Mouse (Mus musculus): ENCODE data around the gene Egfl8. TPM values are rescaled to one million over a fixed set of nuclear protein-coding genes. Genes with fewer than 3 reads are reported as not detected.

Egfl8 gene
- polyA plus RNA-seq, 1 experiment = 0.16 TPM

DNA sequence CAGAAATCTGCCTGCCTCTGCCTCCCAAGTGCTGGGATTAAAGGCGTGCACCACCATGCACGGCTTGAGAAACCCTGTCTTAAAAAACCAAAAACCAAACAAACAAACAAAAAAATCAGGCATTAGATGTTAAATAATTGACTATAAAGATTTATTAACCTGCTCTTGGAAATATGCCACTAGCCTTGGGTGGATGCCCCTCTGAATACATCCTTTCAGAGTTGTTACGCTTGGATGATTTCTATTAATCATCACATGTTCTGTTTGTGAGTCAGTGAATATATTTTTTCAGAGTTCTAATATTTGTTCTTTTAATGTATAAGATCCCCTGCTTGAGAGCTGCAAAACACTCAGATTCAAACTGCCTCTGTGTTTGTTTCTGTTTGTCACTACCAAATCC lies 9.2 kb upstream of the Egfl8 start:
- no peaks in the 10 kb centered on the region for H3K79me2 ChIP-seq (ENCODE audit: control insufficient read depth, insufficient read depth)
- H3K4me3 ChIP-seq = no peak overlapping the region
- H3K27me3 ChIP-seq (ENCODE audit: control insufficient read depth, insufficient read depth, insufficient read length) = peaks cover 2% of the 10 kb centered on the region
- no peak overlapping the region for H3K4me2 ChIP-seq (ENCODE audit: low read depth)
- no peak for TF ChIP-seq TCF3 (IDR thresholded peaks at IDR 0.05; ENCODE audit: insufficient read length, low read depth)
- TF ChIP-seq POLR2A (IDR thresholded peaks at IDR 0.05; ENCODE audit: insufficient read length, low read depth) = no peak
- no peak overlapping the region for H3ac ChIP-seq (ENCODE audit: control insufficient read depth, insufficient read length)
- H3K36me3 ChIP-seq (ENCODE audit: control insufficient read depth, insufficient read depth) = no peaks in the 10 kb centered on the region

DNA sequence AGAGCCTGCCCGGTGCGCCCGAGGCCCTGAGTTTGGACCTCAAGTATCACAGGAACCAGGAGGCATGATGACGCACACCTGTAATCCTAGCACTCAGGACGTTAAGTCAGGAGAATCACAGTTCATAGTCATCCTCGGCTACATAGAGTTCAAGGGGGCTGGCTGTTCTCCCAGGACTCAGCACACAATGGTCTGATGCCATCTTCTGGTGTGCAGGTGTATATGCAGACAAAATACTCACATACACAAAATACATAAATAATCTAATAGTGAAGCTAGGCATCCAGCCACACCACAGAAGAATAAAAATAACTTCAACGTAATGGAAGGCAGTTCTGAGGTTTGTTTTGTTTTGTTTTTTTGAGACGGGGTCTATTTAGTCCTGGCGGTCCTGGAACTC lies 7.4 kb upstream of the Egfl8 start:
- no peak overlapping the region for H3K4me3 ChIP-seq
- no peak overlapping the region for H3ac ChIP-seq (ENCODE audit: control insufficient read depth, insufficient read length)
- H3K4me2 ChIP-seq (ENCODE audit: low read depth) = no peak overlapping the region
- no peaks in the 10 kb centered on the region for H3K27me3 ChIP-seq (ENCODE audit: control insufficient read depth, insufficient read depth, insufficient read length)
- TF ChIP-seq TCF3 (IDR thresholded peaks at IDR 0.05; ENCODE audit: insufficient read length, low read depth) (no peak), MYOG (IDR thresholded peaks at IDR 0.05; ENCODE audit: control insufficient read depth in 1 of 3, insufficient read depth in 1 of 3, insufficient read length in 2 of 3, low read depth in 2 of 3) (no peak), MYOD1 (IDR thresholded peaks at IDR 0.05; ENCODE audit: control insufficient read depth in 1 of 3, insufficient read length in 2 of 3, low read depth in 2 of 3) (no peak), POLR2AphosphoS2 (IDR thresholded peaks at IDR 0.05; ENCODE audit: insufficient read length, low read depth) (no peak)
- H3K79me2 ChIP-seq (ENCODE audit: control insufficient read depth, insufficient read depth) = no peaks in the 10 kb centered on the region
- no peaks in the 10 kb centered on the region for H3K36me3 ChIP-seq (ENCODE audit: control insufficient read depth, insufficient read depth)

DNA sequence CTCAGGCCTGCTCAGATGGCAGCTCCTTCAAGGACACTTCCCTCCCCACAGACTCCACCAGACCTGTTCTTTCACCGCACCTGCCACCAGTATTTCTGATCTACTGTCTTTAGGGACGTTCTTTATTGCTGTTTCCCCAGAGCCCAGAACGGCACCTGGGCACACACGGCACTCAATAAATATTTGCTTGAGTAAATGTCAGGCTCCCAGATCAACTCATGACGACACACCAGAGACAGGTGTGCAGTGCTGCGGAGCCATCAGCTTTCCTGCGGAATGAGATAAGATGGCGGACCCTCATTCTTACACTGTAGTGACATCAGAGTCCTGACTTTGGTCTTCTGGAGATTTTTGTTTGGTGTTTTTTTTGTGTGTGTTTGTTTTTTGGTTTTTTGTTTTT lies 5.2 kb upstream of the Egfl8 start:
- H3K27me3 ChIP-seq (ENCODE audit: control insufficient read depth, insufficient read depth, insufficient read length) = no peaks in the 10 kb centered on the region
- no peak overlapping the region for H3K4me2 ChIP-seq (ENCODE audit: low read depth)
- H3K4me3 ChIP-seq = no peak overlapping the region
- TF ChIP-seq TCF3 (IDR thresholded peaks at IDR 0.05; ENCODE audit: insufficient read length, low read depth) = no peak
- no peak for TF ChIP-seq CEBPB (IDR thresholded peaks at IDR 0.05; ENCODE audit: insufficient read depth, poor library complexity, severe bottlenecking)
- H3K36me3 ChIP-seq (ENCODE audit: control insufficient read depth, insufficient read depth) = no peaks in the 10 kb centered on the region
- no peaks in the 10 kb centered on the region for H3K79me2 ChIP-seq (ENCODE audit: control insufficient read depth, insufficient read depth)
- no peak overlapping the region for H3ac ChIP-seq (ENCODE audit: control insufficient read depth, insufficient read length)

DNA sequence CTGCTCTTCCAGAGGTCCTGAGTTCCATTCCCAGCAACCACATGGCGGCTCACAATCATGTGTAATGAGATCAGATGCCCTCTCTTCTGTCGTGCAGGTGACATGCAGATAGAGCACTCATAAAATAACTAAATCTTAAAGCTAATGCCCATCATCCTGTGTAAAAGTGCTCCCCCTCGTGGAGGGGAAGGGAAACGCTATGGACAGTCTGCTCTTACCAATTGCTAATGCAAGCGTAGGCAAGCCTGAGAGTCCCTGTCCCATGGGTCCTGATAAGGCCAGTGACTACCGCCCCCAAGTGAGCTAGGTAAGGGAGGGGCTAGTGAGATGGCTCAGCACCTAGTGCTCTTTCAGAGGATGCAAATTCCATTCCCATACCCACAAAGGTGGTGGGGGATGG lies 3.2 kb upstream of the Egfl8 start:
- H3K36me3 ChIP-seq (ENCODE audit: control insufficient read depth, insufficient read depth) = no peaks in the 10 kb centered on the region

DNA sequence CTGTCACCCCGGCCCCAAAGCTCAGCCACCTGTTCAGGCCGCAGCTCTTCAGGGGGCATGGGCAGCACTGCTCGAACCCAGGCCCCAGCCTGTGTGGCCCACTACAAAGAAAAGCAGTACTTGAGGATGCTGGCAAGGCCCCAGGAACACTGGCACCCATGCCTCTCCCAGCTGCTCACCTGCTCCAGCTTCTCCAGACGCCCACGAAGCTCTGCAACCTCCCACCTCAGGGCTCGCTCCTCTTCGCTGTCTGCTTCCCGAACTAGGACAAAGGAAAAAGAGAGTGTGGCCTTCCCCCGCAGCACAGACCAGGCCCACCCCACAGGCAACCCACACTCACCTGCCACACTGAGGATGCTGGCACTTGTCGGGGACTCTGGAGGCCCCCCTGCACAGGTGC lies 1.9 kb downstream of the Egfl8 start:
- Histone ChIP-seq H3ac (ENCODE audit: control insufficient read depth, insufficient read length) (no peak overlapping the region), H3K4me3 (no peak overlapping the region), H3K27me3 (ENCODE audit: control insufficient read depth, insufficient read depth, insufficient read length) (no peaks in the 10 kb centered on the region), H3K79me2 (ENCODE audit: control insufficient read depth, insufficient read depth) (peaks cover 3% of the 10 kb centered on the region), H3K4me2 (ENCODE audit: low read depth) (no peak overlapping the region), H3K36me3 (ENCODE audit: control insufficient read depth, insufficient read depth) (peaks cover 3% of the 10 kb centered on the region)
- TF ChIP-seq E2F4 (IDR thresholded peaks at IDR 0.05; ENCODE audit: insufficient read depth) = no peak
- TF ChIP-seq CEBPB (IDR thresholded peaks at IDR 0.05; ENCODE audit: insufficient read depth, poor library complexity, severe bottlenecking) = no peak
- no peak for TF ChIP-seq TCF12 (IDR thresholded peaks at IDR 0.05; ENCODE audit: insufficient read depth, poor library complexity, severe bottlenecking)

More for the DNA sequence above, 3.2 kb upstream of the Egfl8 start:
- no peak overlapping the region for H3K4me3 ChIP-seq
- H3K79me2 ChIP-seq (ENCODE audit: control insufficient read depth, insufficient read depth) = no peaks in the 10 kb centered on the region
- H3ac ChIP-seq (ENCODE audit: control insufficient read depth, insufficient read length) = no peak overlapping the region
- no peaks in the 10 kb centered on the region for H3K27me3 ChIP-seq (ENCODE audit: control insufficient read depth, insufficient read depth, insufficient read length)
- TF ChIP-seq TCF12 (IDR thresholded peaks at IDR 0.05; ENCODE audit: insufficient read depth, poor library complexity, severe bottlenecking) (no peak), SRF (IDR thresholded peaks at IDR 0.05; ENCODE audit: control insufficient read depth, insufficient read length, low read depth) (no peak), MAX (IDR thresholded peaks at IDR 0.05; ENCODE audit: low read depth) (no peak), POLR2A (IDR thresholded peaks at IDR 0.05; ENCODE audit: insufficient read length, low read depth) (no peak), REST (IDR thresholded peaks at IDR 0.05; ENCODE audit: insufficient read depth, insufficient read length) (no peak), CEBPB (IDR thresholded peaks at IDR 0.05; ENCODE audit: insufficient read depth, poor library complexity, severe bottlenecking) (no peak), TCF3 (IDR thresholded peaks at IDR 0.05; ENCODE audit: insufficient read length, low read depth) (no peak), MYOG (IDR thresholded peaks at IDR 0.05; ENCODE audit: control insufficient read depth in 1 of 3, insufficient read depth in 1 of 3, insufficient read length in 2 of 3, low read depth in 2 of 3) (no peak), USF1 (IDR thresholded peaks at IDR 0.05; ENCODE audit: low read depth) (no peak), POLR2AphosphoS2 (IDR thresholded peaks at IDR 0.05; ENCODE audit: insufficient read length, low read depth) (no peak), E2F4 (IDR thresholded peaks at IDR 0.05; ENCODE audit: insufficient read depth) (no peak), MYOD1 (IDR thresholded peaks at IDR 0.05; ENCODE audit: control insufficient read depth in 1 of 3, insufficient read length in 2 of 3, low read depth in 2 of 3) (no peak)
- H3K4me2 ChIP-seq (ENCODE audit: low read depth) = no peak overlapping the region

DNA sequence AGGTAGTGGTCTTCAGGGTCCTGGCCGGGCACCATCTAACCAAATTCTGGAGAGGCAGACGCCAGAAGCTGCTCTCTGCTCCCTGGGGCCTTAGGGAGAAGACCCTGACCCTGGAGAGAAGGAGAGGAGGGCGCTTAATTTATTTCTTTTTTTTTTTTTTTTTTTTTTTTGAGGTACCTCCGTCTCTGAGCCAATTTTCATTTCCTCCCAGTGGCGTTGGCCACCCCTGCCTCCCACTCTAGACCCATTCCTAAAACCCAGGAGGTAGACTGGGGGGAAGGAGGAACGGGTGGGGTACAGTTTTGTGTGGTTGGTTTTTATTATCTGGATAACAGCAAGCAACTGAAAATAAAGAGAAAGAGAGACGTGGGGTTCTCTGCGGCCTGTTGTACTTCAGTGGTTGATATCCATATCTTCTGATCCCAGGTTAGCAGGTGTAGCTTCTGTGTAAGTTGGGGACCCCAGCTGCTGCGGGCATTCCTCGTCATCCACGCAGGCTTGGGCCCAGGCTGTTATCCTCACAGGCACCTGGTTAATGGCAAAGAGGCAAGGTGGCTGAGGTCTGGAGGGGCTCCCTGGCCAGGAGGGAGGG lies 2.6 kb downstream of the Egfl8 start:
- H3K4me3 ChIP-seq = no peak overlapping the region
- H3K79me2 ChIP-seq (ENCODE audit: control insufficient read depth, insufficient read depth) = peaks cover 7% of the 10 kb centered on the region
- peaks cover 3% of the 10 kb centered on the region for H3K36me3 ChIP-seq (ENCODE audit: control insufficient read depth, insufficient read depth)
- H3K4me2 ChIP-seq (ENCODE audit: low read depth) = no peak overlapping the region
- H3ac ChIP-seq (ENCODE audit: control insufficient read depth, insufficient read length) = no peak overlapping the region
- no peaks in the 10 kb centered on the region for H3K27me3 ChIP-seq (ENCODE audit: control insufficient read depth, insufficient read depth, insufficient read length)
- TF ChIP-seq POLR2AphosphoS2 (IDR thresholded peaks at IDR 0.05; ENCODE audit: insufficient read length, low read depth) (no peak), TCF3 (IDR thresholded peaks at IDR 0.05; ENCODE audit: insufficient read length, low read depth) (no peak), SRF (IDR thresholded peaks at IDR 0.05; ENCODE audit: control insufficient read depth, insufficient read length, low read depth) (no peak), CEBPB (IDR thresholded peaks at IDR 0.05; ENCODE audit: insufficient read depth, poor library complexity, severe bottlenecking) (no peak), POLR2A (IDR thresholded peaks at IDR 0.05; ENCODE audit: insufficient read length, low read depth) (no peak), E2F4 (IDR thresholded peaks at IDR 0.05; ENCODE audit: insufficient read depth) (no peak)

Data from myocyte (in vitro differentiated cells).